Mouse (Mus musculus) liver, embryonic 14.5 days (tissue): ENCODE measurements around the gene Tnip1.

Source experiments
- CTCF ChIP-seq: IDR thresholded peaks from 2 replicates; pipeline ENCODE4 v1.5.1; 2016; ENCODE audit warnings: antibody characterized with exemption, low read depth, control low read depth
- EP300 ChIP-seq: IDR thresholded peaks from 2 replicates; pipeline ENCODE4 v1.6.1; 2016; ENCODE audit warnings: antibody characterized with exemption, low read depth

- TF ChIP-seq CTCF (no peak), EP300 (no peak)
Observed at GRCm38 (mm10) chr11:55011440-55011839, 48.7 kb upstream of the Tnip1 start.
